Mouse (Mus musculus): ENCODE results near the gene Mef2c.

- TF ChIP-seq CTCF (IDR thresholded peaks at IDR 0.05; ENCODE audit: insufficient read depth, low read length) (no peak), POLR2A (IDR thresholded peaks at IDR 0.05; ENCODE audit: borderline replicate concordance, extremely low read depth, low read depth, low read length) (no peak)
Measured at GRCm38 (mm10) chr13:83667051-83667450, 163.2 kb downstream of the Mef2c start.
